Mouse (Mus musculus) intestine, postnatal 0 days (tissue): ENCODE results near the gene Nwd2. TPM values are rescaled to one million over a fixed set of nuclear protein-coding genes. Genes with fewer than 3 reads are reported as not detected.

Experiments
- ATAC-seq: fragments of 200-750 bp; cut with Nextera tagmentation; 2 replicates; pipeline ENCODE4 v1.8.0; 2017; ENCODE audit warnings: mild to moderate bottlenecking, moderate TSS enrichment, moderate library complexity
- H3K27ac ChIP-seq: fragments of 300-500 bp; sonication (generic); 2 replicates; pipeline ENCODE4 v1.5.1; 2014; ENCODE audit warnings: mild to moderate bottlenecking, low read depth, low read length, moderate library complexity
- H3K27me3 ChIP-seq: fragments of 300-500 bp; sonication (generic); replicated peaks from 2 replicates; pipeline ENCODE4 v1.6.1; 2014; ENCODE audit warnings: low read length, mixed read lengths; ENCODE audit not compliant: control insufficient read depth, insufficient read depth
- H3K36me3 ChIP-seq: fragments of 300-500 bp; sonication (generic); 2 replicates; pipeline ENCODE4 v1.6.1; 2014; ENCODE audit warnings: mild to moderate bottlenecking, moderate library complexity; ENCODE audit not compliant: control insufficient read depth, insufficient read depth
- H3K4me1 ChIP-seq: fragments of 300-500 bp; sonication (generic); replicated peaks from 2 replicates; pipeline ENCODE4 v1.6.1; 2014; ENCODE audit warnings: antibody characterized with exemption, low read length, mixed read lengths; ENCODE audit not compliant: control insufficient read depth, insufficient read depth
- H3K4me2 ChIP-seq: fragments of 300-500 bp; sonication (generic); replicated peaks from 2 replicates; pipeline ENCODE4 v1.6.1; 2014; ENCODE audit warnings: low read depth, mild to moderate bottlenecking, moderate library complexity
- H3K4me3 ChIP-seq: fragments of 300-500 bp; sonication (generic); 2 replicates; pipeline ENCODE4 v1.5.1; 2014; ENCODE audit warnings: low read depth, low read length
- H3K9ac ChIP-seq: fragments of 300-500 bp; sonication (generic); 2 replicates; pipeline ENCODE4 v1.6.1; 2014; ENCODE audit warnings: mild to moderate bottlenecking, low read depth, low read length
- H3K9me3 ChIP-seq: fragments of 300-500 bp; sonication (generic); 2 replicates; pipeline ENCODE4 v1.6.1; 2016; ENCODE audit warnings: mixed run types; ENCODE audit not compliant: control insufficient read depth
- CTCF ChIP-seq: sonication (generic); IDR thresholded peaks from 2 replicates; pipeline ENCODE4 v1.5.1; 2016; ENCODE audit warnings: low read depth, mild to moderate bottlenecking, control low read depth, antibody characterized with exemption, moderate library complexity
- WGBS: fragments of 180-500 bp; shearing (Covaris S2); extraction: QIAGEN DNeasy Blood & Tissue Kit; methylation state at CpG from one replicate; pipeline ENCODE4 v1.1.7; 2014; 5-methylcytosine and 5-hydroxymethylcytosine counted together
- polyA plus RNA-seq: library from polyadenylated mRNA; unstranded; fragments of >200 nt; fragmentation: Nextera tagmentation; extraction: Ambion mirVana; gene quantifications from 2 replicates; pipeline ENCODE4 v1.2.1, GENCODE M21; 2015

Gene Nwd2
- polyA plus RNA-seq, 1 experiment from 2014 or later: 0.27 TPM

DNA sequence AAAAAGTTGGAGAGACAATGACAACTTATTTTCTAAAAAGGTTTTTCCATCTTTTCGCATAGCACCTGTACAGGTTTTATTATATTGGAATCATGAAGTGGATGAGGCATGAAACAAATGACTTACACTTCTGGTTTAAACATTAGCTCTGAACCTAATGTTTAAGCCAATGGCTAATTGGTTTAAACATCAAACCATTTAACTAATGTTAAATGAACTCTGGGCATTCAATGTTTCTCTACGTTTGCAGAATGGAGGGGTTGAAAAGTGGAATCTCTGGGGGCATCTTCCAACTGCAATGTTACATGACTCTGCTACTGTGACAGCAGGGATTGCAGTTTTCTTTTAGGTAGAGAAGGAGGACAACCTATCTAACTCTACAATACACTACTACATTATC is 27.0 kb downstream of the Nwd2 start:
- Histone ChIP-seq H3K9ac (no peak overlapping the region), H3K27me3 (no peaks in the 10 kb centered on the region), H3K4me2 (no peak overlapping the region), H3K4me1 (no peaks in the 10 kb centered on the region), H3K27ac (no peak overlapping the region), H3K4me3 (no peak overlapping the region), H3K36me3 (no peaks in the 10 kb centered on the region), H3K9me3 (no peaks in the 10 kb centered on the region)
- TF ChIP-seq CTCF: no peak
- WGBS: 74% methylated on average over 2 of the region's 2 CpGs
- no peak for ATAC-seq

- Histone ChIP-seq H3K9me3 (no peaks in the 10 kb centered on the region), H3K27me3 (no peaks in the 10 kb centered on the region), H3K27ac (no peak overlapping the region), H3K4me1 (no peaks in the 10 kb centered on the region), H3K4me2 (no peak overlapping the region), H3K4me3 (no peak overlapping the region), H3K36me3 (no peaks in the 10 kb centered on the region), H3K9ac (no peak overlapping the region)
- WGBS: 67% methylated on average over 1 of the region's 1 CpGs
- no peak for ATAC-seq
- no peak for TF ChIP-seq CTCF
Measured at GRCm38 (mm10) chr5:63689084-63689483, 40.2 kb downstream of the Nwd2 start.

- no peaks in the 10 kb centered on the region for H3K36me3 ChIP-seq
- no peak overlapping the region for H3K4me3 ChIP-seq
- H3K27me3 ChIP-seq: no peaks in the 10 kb centered on the region
- H3K4me2 ChIP-seq: no peak overlapping the region
- no peaks in the 10 kb centered on the region for H3K4me1 ChIP-seq
- ATAC-seq: no peak
- H3K9me3 ChIP-seq: no peaks in the 10 kb centered on the region
- WGBS: 75% methylated on average over 2 of the region's 2 CpGs
- no peak overlapping the region for H3K27ac ChIP-seq
- no peak for TF ChIP-seq CTCF
- no peak overlapping the region for H3K9ac ChIP-seq
Measured at GRCm38 (mm10) chr5:63696784-63697183, 47.9 kb downstream of the Nwd2 start.

- WGBS: 67% methylated on average over 5 of the region's 5 CpGs
Measured at GRCm38 (mm10) chr5:63697196-63697595, 48.3 kb downstream of the Nwd2 start.

GRCm38 (mm10) chr5:63728955-63729354 is 80.1 kb downstream of the Nwd2 start:
- WGBS: 73% methylated on average over 3 of the region's 3 CpGs
- H3K27me3 ChIP-seq: no peaks in the 10 kb centered on the region
- H3K9me3 ChIP-seq: no peaks in the 10 kb centered on the region
- no peak overlapping the region for H3K27ac ChIP-seq
- no peaks in the 10 kb centered on the region for H3K4me1 ChIP-seq
- H3K4me3 ChIP-seq: no peak overlapping the region
- no peak overlapping the region for H3K9ac ChIP-seq
- no peaks in the 10 kb centered on the region for H3K36me3 ChIP-seq
- no peak for TF ChIP-seq CTCF
- no peak for ATAC-seq
- H3K4me2 ChIP-seq: no peak overlapping the region

More at GRCm38 (mm10) chr5:63697196-63697595, 48.3 kb downstream of the Nwd2 start:
- Histone ChIP-seq H3K27ac (no peak overlapping the region), H3K27me3 (no peaks in the 10 kb centered on the region), H3K4me2 (no peak overlapping the region), H3K9me3 (no peaks in the 10 kb centered on the region), H3K4me3 (no peak overlapping the region), H3K36me3 (no peaks in the 10 kb centered on the region), H3K9ac (no peak overlapping the region), H3K4me1 (no peaks in the 10 kb centered on the region)
- ATAC-seq: no peak
- TF ChIP-seq CTCF: no peak

- no peak for ATAC-seq
- H3K4me1 ChIP-seq: no peaks in the 10 kb centered on the region
- H3K27ac ChIP-seq: no peak overlapping the region
- no peak for TF ChIP-seq CTCF
- no peak overlapping the region for H3K9ac ChIP-seq
- no peak overlapping the region for H3K4me2 ChIP-seq
- H3K36me3 ChIP-seq: no peaks in the 10 kb centered on the region
- no peaks in the 10 kb centered on the region for H3K9me3 ChIP-seq
- WGBS: 57% methylated on average over 7 of the region's 7 CpGs
- H3K4me3 ChIP-seq: no peak overlapping the region
- H3K27me3 ChIP-seq: no peaks in the 10 kb centered on the region
Measured at GRCm38 (mm10) chr5:63735521-63735920, 86.6 kb downstream of the Nwd2 start.

GRCm38 (mm10) chr5:63743426-63743825 is 94.5 kb downstream of the Nwd2 start:
- Histone ChIP-seq H3K27ac (no peak overlapping the region), H3K36me3 (no peaks in the 10 kb centered on the region), H3K4me1 (no peaks in the 10 kb centered on the region), H3K27me3 (no peaks in the 10 kb centered on the region), H3K9ac (no peak overlapping the region), H3K4me3 (no peak overlapping the region), H3K4me2 (no peak overlapping the region), H3K9me3 (no peaks in the 10 kb centered on the region)
- no peak for ATAC-seq
- WGBS: 73% methylated on average over 2 of the region's 2 CpGs
- TF ChIP-seq CTCF: no peak
